Mouse (Mus musculus): Measurements from ENCODE around the gene Ache. TPM values are rescaled to one million over a fixed set of nuclear protein-coding genes. Genes with fewer than 3 reads are reported as not detected.

The Ache gene
- total RNA-seq, 2 experiments from 2014 or later = 63.8 to 67.6 TPM

- no peak for DNase-seq (ENCODE audit: extremely low spot score in 1 of 2, low spot score in 1 of 2)
These were observed 45.7 kb downstream of the Ache start for GRCm38 (mm10) chr5:137332857-137333511.

GRCm38 (mm10) chr5:137333512-137334174 lies 46.3 kb downstream of the Ache start, which contains the start of gene Slc12a9:
Gene Slc12a9 (minus strand): TSS chr5:137333597.
- DNase-seq (ENCODE audit: extremely low spot score in 1 of 2, low spot score in 1 of 2) = peak; percentile 81 to 84

GRCm38 (mm10) chr5:137334317-137334716 lies 47.0 kb downstream of the Ache start:
- DNase-seq (ENCODE audit: extremely low spot score in 1 of 2, low spot score in 1 of 2) = no peak

GRCm38 (mm10) chr5:137335066-137335465 lies 47.7 kb downstream of the Ache start:
- no peak for DNase-seq (ENCODE audit: extremely low spot score in 1 of 2, low spot score in 1 of 2)

- no peak for DNase-seq (ENCODE audit: extremely low spot score in 1 of 2, low spot score in 1 of 2)
These were observed 49.9 kb downstream of the Ache start for GRCm38 (mm10) chr5:137337190-137337589.

GRCm38 (mm10) chr5:137338256-137338655 lies 50.9 kb downstream of the Ache start:
- DNase-seq (ENCODE audit: extremely low spot score in 1 of 2, low spot score in 1 of 2) = peak; percentile 65 to 76

GRCm38 (mm10) chr5:137338663-137339289 lies 51.5 kb downstream of the Ache start:
- no peak for DNase-seq (ENCODE audit: extremely low spot score in 1 of 2, low spot score in 1 of 2)

GRCm38 (mm10) chr5:137339290-137339979 lies 52.1 kb downstream of the Ache start:
- peak in 1 of 2 experiments; percentile 24 for DNase-seq (ENCODE audit: extremely low spot score in 1 of 2, low spot score in 1 of 2)

- no peak for DNase-seq (ENCODE audit: extremely low spot score in 1 of 2, low spot score in 1 of 2)
These were observed 52.9 kb downstream of the Ache start for GRCm38 (mm10) chr5:137340222-137340621.

GRCm38 (mm10) chr5:137342407-137343012 lies 55.2 kb downstream of the Ache start:
- no peak for DNase-seq (ENCODE audit: extremely low spot score in 1 of 2, low spot score in 1 of 2)

- DNase-seq (ENCODE audit: extremely low spot score in 1 of 2, low spot score in 1 of 2) = no peak
These were observed 56.1 kb downstream of the Ache start for GRCm38 (mm10) chr5:137343412-137343811.

GRCm38 (mm10) chr5:137343869-137344268 lies 56.5 kb downstream of the Ache start:
- DNase-seq (ENCODE audit: extremely low spot score in 1 of 2, low spot score in 1 of 2) = no peak

Small RNA genes lying within 50 kb of the gene (microRNA-seq; reads per million reads assigned to microRNA genes)
- gene Mir7036 = 4.6 to 5.4 reads per million in 2 experiments
- gene Mir8116 = 0 to 0.37 reads per million in 2 experiments

Other genes starting within 250 kb of the Ache start
- gene Ap1s1, start 241.4 kb upstream of the Ache start, total RNA-seq (2021) = 100 to 1,000 TPM; 262 to 327 TPM
- under 1 TPM; 0.27 to 0.52 TPM for gene Serpine1, start 215.3 kb upstream of the Ache start, total RNA-seq (2021)
- gene Trim56, start 171.3 kb upstream of the Ache start, total RNA-seq (2021) = 1 to 10 TPM; 4.8 to 5.4 TPM
- gene Muc3, start 138.2 kb upstream of the Ache start, total RNA-seq (2021) = not detected
- 1 to 10 TPM; 1.6 to 5.4 TPM for gene Muc3a, start 75.1 kb upstream of the Ache start, total RNA-seq (2021)
- 10 to 100 TPM; 14.3 to 16.0 TPM for gene Ufsp1, start 7.1 kb downstream of the Ache start, total RNA-seq (2021)
- 100 to 1,000 TPM; 164 to 213 TPM for gene Srrt, start 20.2 kb downstream of the Ache start, total RNA-seq (2021)
- gene Trip6, start 26.9 kb downstream of the Ache start, total RNA-seq (2021) = 1 to 10 TPM; 4.6 to 6.4 TPM
- gene Slc12a9, start 46.1 kb downstream of the Ache start, total RNA-seq (2021) = 10 to 100 TPM; 24.9 to 32.8 TPM
- 1 to 10 TPM; 5.1 to 6.3 TPM for gene Ephb4, start 62.6 kb downstream of the Ache start, total RNA-seq (2021)
- gene Zan, start 189.5 kb downstream of the Ache start, total RNA-seq (2021) = under 1 TPM; 0.14 to 0.22 TPM
- gene Pop7, start 215.0 kb downstream of the Ache start, total RNA-seq (2021) = 10 to 100 TPM; 33.6 to 34.6 TPM
- gene Gigyf1, start 231.0 kb downstream of the Ache start, total RNA-seq (2021) = 10 to 100 TPM; 44.8 to 54.9 TPM
- not detected for gene Epo, start 245.7 kb downstream of the Ache start, total RNA-seq (2021)
- 100 to 1,000 TPM; 648 to 692 TPM for gene Gnb2, start 246.0 kb downstream of the Ache start, total RNA-seq (2021)